Mouse (Mus musculus) brain, embryonic 14.5 days (tissue): ENCODE measurements around the gene Specc1l.

ENCODE experiments used
- CTCF ChIP-seq: fragments of 200-500 bp; IDR thresholded peaks from 2 replicates; pipeline ENCODE4 v1.5.1; 2012; ENCODE audit warnings: inconsistent platforms, mild to moderate bottlenecking, moderate library complexity, borderline replicate concordance; ENCODE audit not compliant: insufficient read depth, insufficient read length; ENCODE audit errors: extremely low read depth
- POLR2A ChIP-seq: fragments of 200-500 bp; IDR thresholded peaks from 2 replicates; pipeline ENCODE4 v1.6.1; 2012; ENCODE audit warnings: mild to moderate bottlenecking, inconsistent platforms, borderline replicate concordance; ENCODE audit not compliant: poor library complexity, insufficient read depth, insufficient read length, severe bottlenecking; ENCODE audit errors: extremely low read depth

DNA sequence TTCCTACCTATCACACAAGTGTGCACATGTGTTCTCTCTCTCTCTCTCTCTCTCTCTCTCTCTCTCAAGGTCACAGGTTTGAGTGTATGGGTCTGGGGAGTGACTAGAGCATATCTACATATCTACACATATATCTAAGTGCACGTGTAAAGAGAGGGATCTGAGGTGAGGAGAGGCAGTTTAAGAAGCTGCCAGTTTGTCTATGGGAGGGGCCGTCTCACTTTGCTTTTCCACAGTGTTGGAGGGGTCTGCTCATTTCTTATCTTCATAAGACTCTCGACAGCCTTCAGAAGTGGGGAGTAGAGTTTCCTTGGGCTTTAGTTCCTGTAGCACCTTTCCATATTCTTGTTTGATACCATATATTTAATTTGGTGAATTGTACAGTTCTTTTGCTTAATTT, 81.4 kb downstream of the Specc1l start:
- no peak for TF ChIP-seq CTCF
- TF ChIP-seq POLR2A: no peak
